Mouse (Mus musculus) CH12.LX (cell line): ENCODE results near the gene Spz1. TPM values are rescaled to one million over a fixed set of nuclear protein-coding genes. Genes with fewer than 3 reads are reported as not detected.

Experiments
- DNase-seq: peaks from one replicate; pipeline ENCODE4 v3.0.0-alpha.2; 2013; ENCODE audit errors: extremely low read depth
- H3K27ac ChIP-seq: 2 replicates; pipeline ENCODE4 v1.5.1; 2012; ENCODE audit warnings: low read depth, mild to moderate bottlenecking, control low read depth, moderate library complexity; ENCODE audit not compliant: insufficient read depth
- H3K27me3 ChIP-seq: replicated peaks from 2 replicates; pipeline ENCODE3; 2012; ENCODE audit warnings: inconsistent platforms
- H3K36me3 ChIP-seq, 2 experiments: replicated peaks in 1 of 2; 2 replicates each; pipeline versions ENCODE3 to v1.6.1; 2012; ENCODE audit warnings: inconsistent platforms in 1 of 2, low read length in 1 of 2, mild to moderate bottlenecking in 1 of 2, mixed read lengths in 1 of 2, moderate library complexity in 1 of 2; ENCODE audit not compliant: control insufficient read depth in 1 of 2, insufficient read depth in 1 of 2
- H3K4me1 ChIP-seq, 2 experiments: 2 replicates each; pipeline ENCODE4 v1.6.1; 2012; ENCODE audit warnings: inconsistent platforms in 1 of 2, moderate library complexity in 1 of 2; ENCODE audit not compliant: insufficient read depth in 2 of 2, control insufficient read depth in 1 of 2
- H3K4me2 ChIP-seq: 2 replicates; pipeline ENCODE4 v1.6.1; 2012; ENCODE audit warnings: low read depth, mild to moderate bottlenecking, control low read depth; ENCODE audit not compliant: poor library complexity, insufficient read depth, severe bottlenecking
- H3K4me3 ChIP-seq, 3 experiments: fragments of 150-350 bp in 1 of 3; sonication (generic) in 1 of 3; replicated peaks in 1 of 3; 2 replicates each; pipeline versions ENCODE3 to v1.5.1; 2011 to 2012; ENCODE audit warnings: low read depth in 2 of 3, low read length in 2 of 3, mild to moderate bottlenecking in 2 of 3, moderate library complexity in 2 of 3, control low read depth in 1 of 3, improper control_type of control experiment in 1 of 3, inconsistent platforms in 1 of 3, mixed read lengths in 1 of 3; ENCODE audit not compliant: poor library complexity in 1 of 3
- H3K79me2 ChIP-seq: replicated peaks from 2 replicates; pipeline ENCODE4 v1.6.1; 2012; ENCODE audit warnings: mild to moderate bottlenecking, moderate library complexity; ENCODE audit not compliant: control insufficient read depth, poor library complexity, insufficient read depth, severe bottlenecking; ENCODE audit errors: extremely low read depth
- H3K9ac ChIP-seq: 2 replicates; pipeline ENCODE4 v1.6.1; 2012; ENCODE audit warnings: low read depth, mild to moderate bottlenecking, control low read depth, moderate library complexity; ENCODE audit not compliant: insufficient read depth
- H3K9me3 ChIP-seq: replicated peaks from 2 replicates; pipeline ENCODE3; 2012; ENCODE audit warnings: low read length, inconsistent platforms, mixed read lengths
- CTCF ChIP-seq, 2 experiments: IDR thresholded peaks in 1 of 2; conservative IDR thresholded peaks in 1 of 2; 2 replicates each; pipeline ENCODE4 v1.5.1; 2011 to 2012; ENCODE audit warnings: low read depth in 2 of 2, low read length in 2 of 2, improper control_type of control experiment in 1 of 2, inconsistent platforms in 1 of 2, mild to moderate bottlenecking in 1 of 2, moderate library complexity in 1 of 2
- ELF1 ChIP-seq: IDR thresholded peaks from 2 replicates; pipeline ENCODE4 v1.6.1; 2014; ENCODE audit warnings: low read depth, mild to moderate bottlenecking, inconsistent platforms, low read length, improper control_type of control experiment
- EP300 ChIP-seq: IDR thresholded peaks from 2 replicates; pipeline ENCODE4 v1.6.1; 2011; ENCODE audit warnings: low read length, improper control_type of control experiment
- GABPA ChIP-seq: IDR thresholded peaks from 2 replicates; pipeline ENCODE4 v1.6.1; 2012; ENCODE audit warnings: low read depth, low read length, improper control_type of control experiment, inconsistent platforms; ENCODE audit not compliant: insufficient replicate concordance
- HCFC1 ChIP-seq: IDR thresholded peaks from 2 replicates; pipeline ENCODE4 v1.6.1; 2012; ENCODE audit warnings: low read depth, mild to moderate bottlenecking, inconsistent platforms, low read length, improper control_type of control experiment
- IRF4 ChIP-seq: IDR thresholded peaks from 2 replicates; pipeline ENCODE4 v1.6.1; 2014; ENCODE audit warnings: low read depth, mild to moderate bottlenecking, inconsistent platforms, low read length, improper control_type of control experiment
- JUN ChIP-seq: IDR thresholded peaks from 2 replicates; pipeline ENCODE4 v1.6.1; 2011; ENCODE audit warnings: low read depth, mild to moderate bottlenecking, low read length, improper control_type of control experiment, moderate library complexity; ENCODE audit not compliant: insufficient read depth
- KAT2A ChIP-seq: IDR thresholded peaks from 2 replicates; pipeline ENCODE4 v1.6.1; 2012; ENCODE audit warnings: low read length, improper control_type of control experiment, inconsistent platforms; ENCODE audit not compliant: insufficient replicate concordance
- MAZ ChIP-seq: IDR thresholded peaks from 2 replicates; pipeline ENCODE4 v1.6.1; 2012; ENCODE audit warnings: low read depth, mild to moderate bottlenecking, inconsistent platforms, low read length, improper control_type of control experiment, moderate library complexity
- MEF2A ChIP-seq: IDR thresholded peaks from 2 replicates; pipeline ENCODE4 v1.6.1; 2014; ENCODE audit warnings: low read depth, mild to moderate bottlenecking, inconsistent platforms, low read length, improper control_type of control experiment, borderline replicate concordance
- MXI1 ChIP-seq: IDR thresholded peaks from 2 replicates; pipeline ENCODE4 v1.6.1; 2011; ENCODE audit warnings: mild to moderate bottlenecking, low read depth, low read length, improper control_type of control experiment
- MYC ChIP-seq: IDR thresholded peaks from 2 replicates; pipeline ENCODE4 v1.6.1; 2011; ENCODE audit warnings: low read depth, mild to moderate bottlenecking, improper control_type of control experiment, low read length
- NELFE ChIP-seq: IDR thresholded peaks from 2 replicates; pipeline ENCODE4 v1.6.1; 2011; ENCODE audit warnings: low read depth, low read length, improper control_type of control experiment
- PAX5 ChIP-seq: IDR thresholded peaks from 2 replicates; pipeline ENCODE4 v1.6.1; 2012; ENCODE audit warnings: low read length, inconsistent platforms, mixed read lengths
- RCOR1 ChIP-seq: conservative IDR thresholded peaks from 2 replicates; pipeline ENCODE4 v1.6.1; 2012; ENCODE audit warnings: low read depth, mild to moderate bottlenecking, inconsistent platforms, low read length, improper control_type of control experiment
- TBP ChIP-seq: conservative IDR thresholded peaks from 2 replicates; pipeline ENCODE4 v1.6.1; 2011; ENCODE audit warnings: low read depth, low read length, improper control_type of control experiment
- TCF12 ChIP-seq: IDR thresholded peaks from 2 replicates; pipeline ENCODE4 v1.6.1; 2014; ENCODE audit warnings: low read depth, mild to moderate bottlenecking, inconsistent platforms, low read length, improper control_type of control experiment
- USF1 ChIP-seq: IDR thresholded peaks from 2 replicates; pipeline ENCODE4 v1.6.1; 2014; ENCODE audit warnings: low read depth, mild to moderate bottlenecking, inconsistent platforms, low read length, improper control_type of control experiment
- ZC3H11A ChIP-seq: IDR thresholded peaks from 2 replicates; pipeline ENCODE4 v1.6.1; 2012; ENCODE audit warnings: low read depth, mild to moderate bottlenecking, inconsistent platforms, low read length, improper control_type of control experiment
- ZNF384 ChIP-seq: IDR thresholded peaks from 2 replicates; pipeline ENCODE4 v1.6.1; 2012; ENCODE audit warnings: low read depth, low read length, improper control_type of control experiment, inconsistent platforms
- dilution Hi-C: fragments of 300-500 bp; cut with MboI; formaldehyde crosslinking; loops from 2 replicates; pipeline ENCODE4 v1.14.3; 2020; ENCODE audit warnings: low sequenced_read_pairs; ENCODE audit not compliant: extremely low pct_unique_long_range_greater_than_20kb, extremely low pct_ligation_motif_present
- in situ Hi-C: fragments of 300-500 bp; cut with MboI; formaldehyde crosslinking; loops from 3 replicates; pipeline ENCODE4 v1.14.3; 2019; ENCODE audit warnings: low sequenced_read_pairs, low pct_ligation_motif_present, low pct_unique_long_range_greater_than_20kb, mixed read lengths
- polyA plus RNA-seq: library from polyadenylated mRNA; unstranded; fragments of >175 nt; gene quantifications from 2 replicates; pipeline ENCODE4 v1.2.1, GENCODE M21; 2012; ENCODE audit warnings: low read depth; ENCODE audit not compliant: insufficient read length
- total RNA-seq, 2 experiments: library from RNA; depleted of rRNA; stranded (reverse); fragments of 300-350 nt in 1 of 2; fragments of >200 nt in 1 of 2; gene quantifications; 2 replicates each; pipeline ENCODE4 v1.2.3; 2012 to 2014

Gene Spz1
- total and polyA plus RNA-seq, 3 experiments, result not detected

DNA sequence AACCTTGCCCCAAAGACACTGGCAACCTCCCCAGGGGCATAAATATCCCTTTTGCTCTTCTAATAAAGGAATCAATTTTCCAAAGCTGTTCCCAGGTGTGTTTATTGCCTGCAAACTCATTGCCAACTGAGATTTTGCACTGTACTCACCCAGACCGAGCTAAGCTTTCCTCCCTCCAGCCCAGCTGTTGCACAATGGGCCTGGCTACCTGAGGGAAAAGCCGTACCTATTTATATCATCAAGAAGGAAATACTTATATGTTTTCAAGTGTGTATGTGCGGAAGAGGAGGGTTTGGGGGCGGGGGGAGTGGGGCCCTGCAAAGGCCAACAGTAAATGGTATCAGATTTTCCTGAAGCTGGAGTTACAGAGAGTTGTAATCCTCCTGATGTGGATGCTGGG lies 28.9 kb downstream of the Spz1 start:
- Histone ChIP-seq H3K4me2 (no peak overlapping the region), H3K9me3 (peaks cover 15% of the 10 kb centered on the region), H3K79me2 (no peaks in the 10 kb centered on the region), H3K4me1 (no peaks in the 10 kb centered on the region), H3K4me3 (no peak overlapping the region), H3K27me3 (no peaks in the 10 kb centered on the region), H3K36me3 (no peaks in the 10 kb centered on the region), H3K27ac (no peak overlapping the region), H3K9ac (no peak overlapping the region)
- TF ChIP-seq JUN (no peak), ZC3H11A (no peak), IRF4 (no peak), RCOR1 (no peak), KAT2A (no peak), MEF2A (no peak), ELF1 (no peak), MYC (no peak), NELFE (no peak), TCF12 (no peak), MXI1 (no peak), GABPA (no peak), EP300 (no peak), PAX5 (no peak)
- dilution Hi-C loops, result no loop called here
- DNase-seq, result no peak
- in situ Hi-C loops, result no loop called here

DNA sequence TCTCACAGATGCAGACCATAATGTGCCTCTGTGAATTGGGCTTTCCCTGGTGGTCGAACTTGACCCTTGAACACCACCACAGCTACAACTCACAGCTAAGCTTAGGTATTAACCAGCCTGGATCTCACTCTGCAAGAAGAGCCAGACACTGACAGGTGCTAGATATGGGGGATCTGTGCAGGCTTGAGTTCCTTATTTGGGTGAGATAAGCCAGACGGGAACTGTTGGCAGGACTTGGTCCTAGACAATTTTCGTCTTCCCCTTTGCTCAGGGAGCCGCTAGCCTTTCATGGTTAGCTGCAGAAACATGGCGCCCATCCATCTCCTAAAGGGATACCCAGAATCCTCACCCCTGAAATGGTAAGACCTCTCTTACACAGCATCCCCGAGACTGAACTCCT lies 35.0 kb downstream of the Spz1 start:
- peaks cover 0 to 3% of the 10 kb centered on the region in 2 experiments; a peak in 1 of 4 replicates for H3K4me1 ChIP-seq
- no peak overlapping the region for H3K4me2 ChIP-seq
- H3K27ac ChIP-seq, result no peak overlapping the region
- H3K9ac ChIP-seq, result no peak overlapping the region
- DNase-seq, result no peak
- H3K4me3 ChIP-seq, result no peak overlapping the region
- no peaks in the 10 kb centered on the region for H3K36me3 ChIP-seq
- dilution Hi-C loops, result no loop called here
- H3K9me3 ChIP-seq, result no peaks in the 10 kb centered on the region
- H3K27me3 ChIP-seq, result no peaks in the 10 kb centered on the region
- in situ Hi-C loops, result no loop called here
- TF ChIP-seq TBP (no peak), CTCF (conservative IDR thresholded peaks at IDR 0.05 in 1 of 2, IDR thresholded peaks at IDR 0.05 in 1 of 2; ENCODE audit: low read depth in 2 of 2, low read length in 2 of 2) (no peak), JUN (no peak), MAZ (no peak), ZNF384 (no peak), USF1 (no peak), KAT2A (no peak), HCFC1 (no peak)
- H3K79me2 ChIP-seq, result no peaks in the 10 kb centered on the region
